Mouse (Mus musculus) c-Kit-positive CD71-positive TER-119-negative erythroid progenitor cells, embryonic 14.5 days (primary cell): ENCODE data around the gene Ccsap.

Experiments
- DNase-seq: peaks from one replicate; pipeline ENCODE4 v3.0.0-alpha.2; 2013; ENCODE audit warnings: low read depth

Gene Ccsap

DNA sequence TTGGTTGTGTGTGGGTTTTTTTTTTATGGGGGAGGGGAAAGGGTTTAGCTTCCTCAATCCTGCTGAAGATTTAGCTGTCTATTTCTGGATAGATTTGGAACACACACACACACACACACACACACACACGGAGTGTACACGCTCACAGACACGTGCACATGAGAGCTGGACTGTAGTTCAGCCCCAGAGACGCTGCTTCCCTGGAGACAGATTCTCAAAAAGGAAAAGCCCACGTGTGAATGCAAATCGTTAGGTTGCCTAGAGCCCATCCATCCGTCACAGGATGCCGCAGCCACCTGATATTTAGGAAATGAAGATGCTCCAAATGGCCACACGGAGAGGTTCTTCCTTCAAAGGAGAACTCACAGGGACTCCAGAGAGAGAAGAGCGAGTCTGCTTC lies 20.3 kb upstream of the Ccsap start:
- DNase-seq, result no peak

- DNase-seq, result no peak
These were observed 17.9 kb upstream of the Ccsap start for GRCm38 (mm10) chr8:123877865-123878264.

DNA sequence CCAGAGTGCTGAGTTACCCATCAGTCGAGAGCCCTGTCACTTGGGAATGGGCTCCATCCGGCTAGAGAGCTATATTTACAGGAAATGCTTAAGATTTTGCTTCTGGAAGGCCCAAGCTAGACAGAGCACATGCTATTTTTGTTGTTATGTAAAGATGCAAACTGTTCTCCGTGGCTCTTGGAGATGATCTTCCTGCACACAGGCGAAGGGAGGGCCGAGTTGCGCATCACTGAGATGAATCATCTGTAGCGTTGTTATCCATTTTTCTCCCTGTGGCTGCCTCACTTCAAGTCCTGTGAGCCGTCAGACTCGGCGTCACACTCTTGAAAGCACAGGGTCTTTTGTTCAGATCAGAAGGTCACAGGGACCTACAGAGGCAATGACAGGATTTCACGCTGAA lies 14.3 kb upstream of the Ccsap start:
- DNase-seq, result no peak

GRCm38 (mm10) chr8:123873364-123873763 lies 13.4 kb upstream of the Ccsap start:
- DNase-seq, result no peak

DNA sequence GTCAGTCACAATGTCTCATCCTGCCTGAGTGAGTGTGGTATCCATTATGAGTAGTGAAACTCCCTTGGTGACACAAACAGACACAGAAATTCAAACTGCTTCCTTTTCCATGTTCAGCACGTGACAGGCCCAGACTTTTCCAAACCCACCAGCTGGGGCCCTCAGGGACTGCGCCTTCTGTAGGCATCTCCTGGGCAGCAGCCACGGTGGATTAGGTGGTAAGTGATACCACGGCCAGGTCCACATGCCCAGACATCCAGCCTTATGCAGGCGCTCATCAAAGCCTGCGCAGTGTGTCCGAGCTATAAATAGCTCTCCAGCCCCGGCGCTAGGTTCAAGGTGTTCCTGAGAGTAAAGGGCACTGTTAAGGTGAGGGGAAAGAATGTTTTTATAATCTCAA lies 12.0 kb upstream of the Ccsap start:
- no peak for DNase-seq

DNA sequence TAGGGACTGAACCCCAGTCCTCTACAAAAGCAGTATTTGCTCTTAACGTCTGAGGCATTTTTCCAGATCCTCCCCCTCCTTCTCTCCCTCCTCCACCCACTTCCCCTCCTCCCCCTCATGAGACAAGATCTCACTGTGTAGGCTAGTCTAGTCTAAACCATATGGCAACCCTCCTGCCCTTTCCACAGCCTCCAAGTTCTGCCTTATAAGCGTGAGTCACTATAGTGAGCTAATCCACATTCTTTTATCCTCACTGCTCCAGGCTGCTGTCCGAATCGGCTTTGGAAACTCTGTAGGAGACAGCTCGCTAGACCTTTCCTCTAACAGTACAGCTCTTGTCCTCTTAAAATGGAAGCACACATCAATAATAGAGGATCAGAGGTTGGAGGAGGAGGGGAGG lies 7.0 kb upstream of the Ccsap start:
- DNase-seq, result no peak

DNA sequence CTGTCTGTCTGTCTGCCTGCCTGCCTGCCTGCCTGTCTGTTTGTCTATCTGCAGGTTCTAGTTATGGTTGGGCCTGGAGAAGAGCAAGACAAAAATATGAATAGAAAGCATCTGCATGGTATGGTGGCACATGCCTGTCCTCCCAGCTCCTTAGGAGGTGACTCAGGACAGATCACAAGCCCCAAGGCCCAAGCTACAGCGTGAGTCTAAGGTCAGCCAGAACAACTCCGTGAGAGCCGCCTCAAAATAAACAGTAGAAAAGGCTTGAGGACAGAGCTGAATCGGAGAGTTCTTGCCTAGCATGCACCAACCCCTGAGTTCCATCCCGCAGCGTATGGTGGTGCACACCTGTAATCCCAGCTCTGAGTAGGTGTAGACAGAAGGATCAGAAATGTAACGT lies 5.8 kb upstream of the Ccsap start:
- DNase-seq, result no peak

DNA sequence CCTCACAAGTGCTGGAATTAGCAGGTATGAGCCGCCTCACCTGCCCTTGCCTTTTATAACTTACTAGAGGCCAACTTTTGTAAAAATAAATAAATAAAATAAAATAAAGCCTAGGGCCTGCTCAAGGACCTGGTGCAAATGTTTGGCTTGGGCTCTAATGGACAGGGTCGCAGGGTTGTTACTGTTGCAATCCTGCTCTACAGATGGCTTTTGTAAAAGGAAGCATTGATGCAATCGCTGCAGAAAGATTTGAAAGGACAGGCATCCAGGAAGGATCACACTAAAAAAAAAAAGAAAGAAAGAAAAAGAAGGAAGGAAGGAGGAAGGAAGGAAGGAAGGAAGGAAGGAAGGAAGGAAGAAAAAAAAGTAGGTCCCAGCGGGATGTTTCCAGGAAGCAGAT lies 377 bp upstream of the Ccsap start:
- no peak for DNase-seq

DNA sequence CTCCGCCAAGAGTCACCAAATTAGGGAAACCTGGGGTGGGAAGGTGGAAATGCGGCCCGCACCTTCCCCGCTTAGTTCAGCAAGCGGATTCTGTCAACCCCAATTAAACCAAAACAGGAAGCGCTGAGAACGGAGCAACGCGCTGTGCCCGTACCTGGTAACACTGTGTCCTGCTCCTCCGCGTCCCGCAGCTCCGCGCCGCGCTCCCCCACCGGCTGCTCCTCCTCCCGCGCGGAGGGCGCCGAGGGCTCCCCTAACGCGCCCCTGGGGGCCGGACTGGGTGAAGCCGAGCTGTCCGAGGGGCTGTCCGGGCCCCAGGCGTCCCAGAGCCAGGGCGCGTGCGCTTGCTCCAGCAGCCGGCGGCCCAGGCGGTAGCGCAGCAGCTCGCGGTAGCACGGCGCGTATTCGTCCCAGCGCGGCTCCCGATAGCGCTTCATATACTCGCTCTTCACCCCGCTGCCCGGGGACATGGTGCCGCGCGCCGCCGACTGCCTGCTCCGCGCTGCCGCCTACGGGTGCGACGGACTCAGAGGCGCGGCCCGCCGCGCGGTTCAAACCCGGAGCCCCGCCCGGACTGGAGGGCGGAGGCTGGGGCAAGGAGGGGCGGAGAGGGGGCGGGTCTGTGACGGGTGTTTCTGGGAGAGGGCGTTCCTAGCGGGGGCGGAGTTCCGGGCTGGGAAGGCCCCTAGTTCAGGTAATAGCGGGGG lies 915 bp downstream of the Ccsap start:
- peak; percentile 94 for DNase-seq

DNA sequence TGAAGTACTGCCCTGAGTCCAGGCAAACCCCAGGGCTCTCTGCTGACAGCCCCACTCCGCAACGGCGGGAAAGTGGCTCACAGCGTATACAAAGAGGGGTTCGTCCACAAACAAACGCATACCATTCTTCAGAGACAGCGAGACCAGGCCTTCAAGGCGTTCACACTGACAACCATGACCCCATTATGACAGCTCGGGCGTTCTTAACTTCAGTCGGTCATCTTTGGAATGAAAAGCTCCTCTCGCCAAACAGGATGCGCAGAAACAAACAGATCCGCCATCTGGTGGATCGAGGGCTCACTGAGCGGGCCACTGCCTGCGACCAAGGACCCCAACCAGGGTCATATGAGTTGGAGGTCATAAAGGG lies 1.5 kb downstream of the Ccsap start:
- DNase-seq, result peak; percentile 36

GRCm38 (mm10) chr8:123857361-123857760 lies 2.6 kb downstream of the Ccsap start:
- no peak for DNase-seq

DNA sequence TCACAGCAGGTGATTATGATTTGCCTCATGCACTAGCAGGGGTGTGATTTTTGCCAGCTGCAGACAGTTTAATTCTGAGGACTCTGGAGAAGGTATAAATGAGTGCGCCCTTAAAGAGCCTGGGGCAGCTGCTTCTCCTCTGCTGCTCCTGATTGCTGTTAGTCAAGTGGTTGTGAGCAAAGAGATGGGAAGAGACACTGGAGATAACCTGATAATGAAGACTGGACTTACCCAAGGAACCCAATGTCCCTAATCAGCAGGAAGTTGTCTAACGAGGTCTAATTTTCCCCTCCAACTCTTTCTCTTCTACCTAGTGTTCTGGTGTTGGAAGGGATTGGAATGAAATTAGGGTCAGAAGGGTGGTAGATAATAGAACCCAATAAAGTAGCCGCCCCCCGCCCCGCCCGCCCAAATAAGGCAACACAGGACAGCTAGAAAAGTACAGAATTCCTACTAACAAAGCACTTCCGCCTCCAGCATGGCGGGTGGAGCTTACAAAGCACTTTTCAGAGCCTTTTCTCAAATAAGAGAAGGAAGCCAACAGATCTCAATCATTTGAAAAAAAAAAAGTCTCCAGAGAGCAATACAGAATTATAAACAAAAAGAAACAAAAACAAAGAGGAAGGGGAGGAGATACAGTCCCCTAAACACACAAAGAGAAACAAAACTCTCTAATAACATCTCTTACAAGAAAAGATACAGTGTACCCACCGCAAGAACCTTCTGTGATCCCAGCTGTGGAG lies 5.1 kb downstream of the Ccsap start:
- DNase-seq, result no peak

- DNase-seq, result no peak
These were observed 5.8 kb downstream of the Ccsap start for GRCm38 (mm10) chr8:123854252-123854651.

DNA sequence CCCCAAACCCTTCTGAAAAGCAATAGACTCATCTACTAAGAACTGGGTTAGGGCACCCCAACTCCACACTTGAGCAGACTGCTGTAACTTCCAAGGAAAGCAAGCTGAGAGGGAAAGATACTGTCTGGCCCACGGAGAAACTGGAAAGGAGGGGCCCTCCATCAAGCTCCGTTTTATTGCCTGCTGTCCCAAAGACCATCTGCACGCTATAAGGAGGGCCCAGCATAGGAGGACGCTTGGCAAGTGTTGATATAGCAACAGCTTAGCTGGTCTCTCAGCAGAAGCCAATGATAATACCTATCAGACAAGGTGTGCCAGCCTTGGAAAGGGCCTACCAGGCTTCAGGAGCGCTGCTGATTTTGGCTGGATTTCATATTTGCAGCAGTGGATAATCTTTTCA lies 8.4 kb downstream of the Ccsap start:
- DNase-seq, result no peak

- DNase-seq, result no peak
These were observed 10.7 kb downstream of the Ccsap start for GRCm38 (mm10) chr8:123849352-123849751.

GRCm38 (mm10) chr8:123847546-123847945 lies 12.5 kb downstream of the Ccsap start:
- no peak for DNase-seq

DNA sequence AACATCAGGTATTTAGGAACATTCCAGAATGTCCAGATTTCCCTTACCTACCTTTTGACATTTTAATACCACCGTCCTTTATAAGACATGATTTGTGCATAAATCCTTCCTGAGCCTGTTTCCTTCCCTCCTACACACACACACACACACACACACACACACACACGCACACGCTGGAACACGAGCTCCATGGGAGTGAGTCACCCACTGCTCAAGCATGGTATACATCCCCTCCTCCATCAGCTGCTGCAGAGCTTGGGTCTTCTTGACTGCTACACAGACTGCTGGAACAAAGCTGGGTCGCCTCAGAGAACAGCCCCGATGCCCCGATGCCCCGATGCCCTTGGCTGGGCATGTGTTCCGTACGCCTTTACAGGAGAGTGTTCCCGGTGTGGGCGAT lies 13.5 kb downstream of the Ccsap start:
- DNase-seq, result no peak

DNA sequence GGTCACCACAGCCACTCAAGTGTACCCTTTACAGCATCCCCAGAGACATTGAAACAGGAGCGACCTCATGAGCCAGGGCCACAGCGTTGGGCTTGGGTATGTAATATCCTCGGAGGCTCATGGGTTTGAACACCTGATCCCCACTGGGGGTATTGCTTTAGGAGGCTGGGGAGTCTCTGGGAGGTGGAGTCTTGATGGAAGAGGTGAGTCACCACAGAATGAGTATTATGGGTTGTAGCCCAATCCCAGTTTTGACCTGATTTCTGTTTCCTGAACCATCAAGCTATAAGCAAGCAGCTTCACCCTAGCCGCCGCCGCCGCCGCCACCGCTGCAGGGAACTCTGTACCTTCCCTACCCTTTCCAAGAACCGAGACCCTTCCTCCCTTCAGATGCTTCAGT lies 14.0 kb downstream of the Ccsap start:
- no peak for DNase-seq

- DNase-seq, result no peak
These were observed 14.9 kb downstream of the Ccsap start for GRCm38 (mm10) chr8:123845114-123845513.

DNA sequence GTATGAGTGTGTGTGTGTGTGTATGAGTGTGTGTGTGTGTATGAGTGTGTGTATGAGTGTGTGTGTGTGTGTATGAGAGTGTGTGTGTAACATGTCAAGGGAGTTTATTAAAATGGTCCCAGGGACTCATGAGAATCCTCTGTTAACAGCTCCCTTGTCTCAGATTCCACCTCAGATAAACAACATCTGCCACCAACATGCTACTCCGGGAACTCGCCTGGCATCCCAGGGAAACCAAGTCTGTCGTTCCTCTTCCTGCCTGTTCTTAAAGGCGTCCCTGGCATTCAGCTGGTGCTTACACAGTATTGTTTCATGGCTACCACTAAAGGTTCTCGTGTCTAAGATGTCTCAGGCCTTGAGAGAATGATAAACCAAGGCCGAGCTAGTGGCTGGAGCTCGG lies 15.7 kb downstream of the Ccsap start:
- DNase-seq, result no peak

- DNase-seq, result no peak
These were observed 17.9 kb downstream of the Ccsap start for GRCm38 (mm10) chr8:123842086-123842485.

DNA sequence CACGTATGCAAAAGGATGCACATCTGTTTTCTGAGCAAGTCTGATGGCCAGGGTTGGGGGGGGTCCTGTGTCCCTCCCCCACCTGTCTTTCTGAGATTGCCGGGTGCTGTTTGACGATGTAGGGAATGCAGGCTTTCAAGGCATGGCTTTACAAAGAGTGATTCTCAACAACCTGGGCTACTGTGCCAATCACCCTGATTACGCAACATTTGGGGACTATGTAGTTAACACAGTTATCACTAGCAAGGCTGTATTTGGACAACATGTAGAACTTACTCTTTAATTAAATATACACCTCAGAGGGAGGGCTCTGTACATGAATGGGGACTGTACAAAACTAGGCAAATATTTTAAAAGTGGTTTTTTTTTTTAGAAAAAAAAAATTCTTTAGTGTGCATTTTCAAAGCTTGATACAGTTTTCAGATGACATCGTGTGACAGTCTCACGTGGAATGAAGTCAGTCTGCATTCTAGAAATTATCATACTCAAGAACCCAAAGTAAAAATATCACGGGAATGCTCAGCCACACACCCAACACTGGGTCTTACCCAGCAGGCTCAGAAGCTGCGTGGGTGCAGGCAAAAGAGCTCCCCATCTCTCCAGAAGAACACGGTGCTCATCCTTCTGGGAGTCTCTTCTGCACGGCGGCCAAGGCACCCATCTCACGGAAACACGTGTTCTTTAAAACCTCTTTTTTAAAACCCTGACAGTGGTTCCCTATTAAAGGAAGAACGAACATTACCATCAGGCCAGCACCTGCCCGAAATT lies 19.2 kb downstream of the Ccsap start:
- no peak for DNase-seq

DNA sequence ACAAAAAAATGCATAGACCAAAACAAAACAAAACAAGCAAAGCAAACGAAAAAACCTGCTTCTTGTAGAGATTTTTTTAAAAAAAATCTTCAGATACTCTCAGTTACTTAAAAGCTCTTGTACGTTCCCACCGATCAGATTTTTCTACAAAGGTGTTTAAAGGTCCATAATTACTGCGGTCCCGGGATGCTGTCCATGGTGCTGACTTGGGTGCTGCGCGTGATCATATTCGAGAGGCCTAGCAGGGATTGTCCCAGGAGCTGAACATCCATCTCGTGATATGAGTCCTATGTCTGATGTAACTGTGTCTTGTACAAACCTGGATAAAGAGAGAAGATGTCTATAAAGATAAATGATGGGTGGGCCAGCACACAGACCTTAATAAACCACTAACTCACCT lies 21.5 kb downstream of the Ccsap start:
- no peak for DNase-seq
